Mouse (Mus musculus): ENCODE data around the gene Pitpnb.

The Pitpnb gene

DNA sequence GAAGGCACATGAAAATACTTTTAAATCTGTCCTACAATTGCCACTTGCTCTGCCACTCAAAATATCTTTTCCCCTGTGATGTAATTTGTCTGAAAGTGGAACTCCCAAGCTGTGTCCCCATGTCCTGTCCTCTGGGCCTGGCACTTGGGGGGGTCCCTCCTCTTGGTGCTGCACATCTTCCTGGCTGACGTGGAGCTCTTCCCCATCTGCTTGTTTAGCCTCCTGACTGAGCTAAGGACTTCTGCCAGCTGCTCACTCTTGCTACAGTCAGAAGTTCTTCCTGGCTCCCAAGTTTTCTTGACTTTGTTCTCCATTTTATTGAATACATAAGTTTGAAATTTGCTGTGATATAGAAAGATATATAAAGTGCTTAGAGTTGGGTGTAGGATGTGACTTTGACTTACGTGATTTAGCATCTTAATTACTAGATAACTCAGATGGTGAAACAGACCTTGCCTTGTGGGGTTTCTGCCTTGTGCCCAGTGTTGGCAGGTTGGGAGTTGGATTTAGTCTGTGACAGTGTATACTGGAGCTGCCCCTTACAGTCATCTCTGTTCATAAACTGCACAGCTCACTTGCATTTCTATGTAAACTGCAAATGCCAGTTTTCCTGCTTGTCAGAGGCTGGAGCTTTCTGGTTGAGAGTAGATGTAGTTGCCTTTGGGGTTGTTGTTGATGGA, 14.3 kb downstream of the Pitpnb start:
- DNase-seq (ENCODE audit: low read depth, low spot score), result no peak

DNA sequence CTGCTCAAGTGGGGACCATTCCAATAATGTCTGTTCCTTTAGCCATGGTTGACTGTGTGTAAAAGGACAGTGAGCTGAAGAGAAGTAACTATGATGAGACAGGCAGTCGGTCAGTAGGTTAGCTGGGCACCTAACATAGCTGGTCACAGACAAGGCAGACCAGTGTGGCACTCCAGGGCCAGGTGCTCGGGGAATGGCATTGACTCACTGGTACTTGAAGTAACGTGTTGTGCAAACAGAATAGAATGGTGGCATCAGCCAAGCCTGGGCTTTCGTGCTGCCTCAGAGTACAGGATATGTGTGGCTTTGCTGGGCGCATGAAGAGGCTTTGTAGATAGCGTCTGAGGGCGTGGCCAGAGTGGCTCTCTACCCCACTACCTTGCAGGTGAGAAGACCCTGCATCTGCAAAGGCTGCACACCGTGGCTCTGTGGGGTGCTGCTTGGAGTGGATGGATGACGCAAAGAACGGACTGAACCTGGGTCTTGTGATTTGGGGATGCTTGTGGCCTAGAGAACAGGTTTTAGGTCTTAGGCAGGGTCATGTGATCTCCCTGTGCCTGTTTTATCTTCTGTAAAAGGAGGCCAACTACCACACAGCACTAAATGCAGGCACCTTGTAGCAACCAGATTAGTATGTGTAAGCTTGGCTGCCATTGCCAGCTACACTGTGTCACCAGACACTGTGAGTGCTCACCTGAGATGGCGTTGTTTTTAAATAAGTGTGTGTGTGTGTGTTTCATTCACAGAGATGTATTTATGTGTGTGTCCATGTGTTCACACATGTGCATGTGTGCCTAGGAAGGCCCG, 26.5 kb downstream of the Pitpnb start:
- DNase-seq (ENCODE audit: low read depth, low spot score), result no peak

DNA sequence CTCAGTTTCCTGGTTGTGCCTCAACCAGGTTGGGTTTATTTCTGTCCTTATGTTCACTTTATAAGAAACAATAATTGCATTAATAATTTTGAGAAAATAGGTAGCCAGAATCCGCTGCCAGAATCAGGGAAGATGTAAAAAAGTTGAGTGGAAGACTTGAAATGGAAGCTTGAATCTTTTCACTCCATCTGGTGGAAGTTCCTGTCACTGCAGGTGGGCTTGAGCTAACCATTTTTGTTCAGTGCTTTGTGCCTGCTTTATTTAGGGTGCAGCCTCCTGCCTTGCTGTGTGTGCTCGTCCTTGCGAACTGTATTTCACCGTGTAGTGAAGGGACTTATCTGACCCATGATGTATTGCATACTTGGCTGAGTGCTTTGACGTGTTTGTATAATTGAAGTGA, 30.0 kb downstream of the Pitpnb start:
- DNase-seq (ENCODE audit: low read depth, low spot score), result no peak

DNA sequence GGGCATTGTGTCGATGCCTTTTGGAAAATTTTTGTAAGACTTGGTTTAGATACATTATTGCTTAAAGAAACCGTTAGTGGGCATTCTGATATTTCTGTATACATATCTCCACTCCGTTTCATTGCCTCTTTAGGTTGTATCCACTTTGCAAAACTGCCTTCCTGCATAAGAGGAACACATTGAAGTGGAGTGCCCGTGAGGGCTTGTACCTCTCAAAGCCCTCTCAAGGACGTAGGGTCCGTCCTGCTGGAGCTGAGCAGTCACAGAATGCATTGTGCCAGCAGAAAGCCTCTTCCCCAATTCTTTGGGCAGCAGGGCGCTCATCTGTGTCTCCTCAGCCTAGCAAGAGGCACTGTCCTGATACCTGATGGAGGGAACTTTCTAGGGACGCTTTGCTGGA, 30.5 kb downstream of the Pitpnb start:
- DNase-seq (ENCODE audit: low read depth, low spot score), result no peak

DNA sequence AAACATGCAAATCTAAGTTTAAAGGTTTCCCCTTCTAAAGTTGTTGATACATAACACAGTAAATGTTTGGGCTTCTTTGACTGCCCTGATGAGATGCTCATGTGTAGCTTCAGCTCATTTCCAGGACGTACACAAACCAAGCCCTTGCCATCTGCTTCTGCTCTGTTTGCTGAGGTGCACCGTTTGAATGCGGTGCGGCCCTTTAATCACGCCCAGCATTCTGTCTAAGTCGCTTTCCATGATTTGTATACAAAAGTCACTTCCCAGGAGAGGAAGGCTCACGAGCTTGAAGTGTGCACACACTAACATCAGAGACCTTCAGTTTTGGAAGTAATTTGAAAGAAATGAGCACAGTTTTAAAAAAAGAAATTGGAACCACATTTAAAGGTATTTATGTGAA, 31.3 kb downstream of the Pitpnb start:
- no peak for DNase-seq (ENCODE audit: low read depth, low spot score)

DNA sequence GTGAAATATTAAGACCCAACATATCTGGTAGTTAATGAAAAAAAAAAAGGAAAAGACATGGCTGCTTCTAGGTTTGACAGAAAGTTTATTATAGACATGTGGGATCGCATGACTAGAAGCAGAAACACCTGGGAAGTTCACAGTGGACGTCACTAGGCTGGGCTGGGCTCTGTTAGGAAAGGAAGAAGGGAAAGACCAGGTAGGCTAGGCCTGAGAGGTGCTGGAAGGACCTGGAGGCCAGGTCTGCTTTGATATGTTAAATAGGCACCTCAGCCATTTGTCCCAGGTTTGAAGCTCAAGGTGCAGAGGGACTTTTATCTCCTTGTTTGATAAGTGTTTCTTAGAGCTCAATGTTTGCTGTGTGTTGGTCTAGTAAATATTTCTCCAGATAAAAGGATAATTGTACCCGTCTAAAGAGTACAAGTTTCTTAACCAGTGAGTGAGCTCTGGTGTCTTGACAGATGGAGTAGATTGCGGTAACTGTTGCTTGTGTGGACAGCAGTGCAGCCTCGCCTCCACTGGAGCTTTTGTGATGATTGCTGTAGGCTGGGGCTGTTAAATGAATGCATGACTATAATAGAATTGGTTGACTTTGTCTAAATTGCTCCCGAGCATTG, 33.0 kb downstream of the Pitpnb start:
- DNase-seq (ENCODE audit: low read depth, low spot score), result no peak

DNA sequence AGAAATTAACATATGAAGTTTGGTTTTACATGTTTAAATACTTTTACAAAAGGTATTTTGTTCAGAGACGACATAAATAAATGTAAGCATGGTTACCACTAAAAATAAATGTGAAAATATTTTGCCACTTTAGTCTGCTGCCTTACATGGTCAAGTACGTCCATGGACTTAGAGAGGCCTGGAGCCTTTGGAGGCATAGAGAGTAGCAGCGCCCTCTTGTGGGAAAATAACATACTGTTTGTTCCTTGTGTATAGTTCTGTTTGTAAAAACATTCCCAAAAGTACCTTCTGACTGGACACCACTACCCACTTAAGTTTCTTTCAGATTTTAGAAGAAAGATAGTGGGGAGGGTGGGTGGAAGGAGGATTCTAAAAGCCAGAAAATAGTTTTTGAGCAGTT, 34.0 kb downstream of the Pitpnb start:
- DNase-seq (ENCODE audit: low read depth, low spot score), result peak; percentile 59

DNA sequence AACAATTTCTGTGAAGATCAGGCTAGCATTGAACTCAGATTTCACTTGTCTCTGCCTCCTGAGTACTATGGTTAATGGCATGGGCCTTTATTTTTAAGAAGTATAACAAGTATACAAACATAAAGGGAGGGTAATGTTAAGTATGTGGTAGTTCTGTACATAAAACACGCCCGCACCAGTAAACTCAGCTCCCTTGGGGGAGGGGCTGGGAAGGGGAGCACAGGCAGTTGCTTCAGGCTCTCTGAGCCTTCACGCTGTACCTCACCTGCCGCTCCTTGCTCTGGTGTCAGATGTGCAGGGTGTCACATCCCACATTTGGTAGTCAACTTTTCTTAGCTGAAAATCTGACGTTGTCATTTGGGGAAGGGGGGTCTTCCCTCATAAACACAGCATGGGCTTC, 35.6 kb downstream of the Pitpnb start:
- DNase-seq (ENCODE audit: low read depth, low spot score), result no peak

DNA sequence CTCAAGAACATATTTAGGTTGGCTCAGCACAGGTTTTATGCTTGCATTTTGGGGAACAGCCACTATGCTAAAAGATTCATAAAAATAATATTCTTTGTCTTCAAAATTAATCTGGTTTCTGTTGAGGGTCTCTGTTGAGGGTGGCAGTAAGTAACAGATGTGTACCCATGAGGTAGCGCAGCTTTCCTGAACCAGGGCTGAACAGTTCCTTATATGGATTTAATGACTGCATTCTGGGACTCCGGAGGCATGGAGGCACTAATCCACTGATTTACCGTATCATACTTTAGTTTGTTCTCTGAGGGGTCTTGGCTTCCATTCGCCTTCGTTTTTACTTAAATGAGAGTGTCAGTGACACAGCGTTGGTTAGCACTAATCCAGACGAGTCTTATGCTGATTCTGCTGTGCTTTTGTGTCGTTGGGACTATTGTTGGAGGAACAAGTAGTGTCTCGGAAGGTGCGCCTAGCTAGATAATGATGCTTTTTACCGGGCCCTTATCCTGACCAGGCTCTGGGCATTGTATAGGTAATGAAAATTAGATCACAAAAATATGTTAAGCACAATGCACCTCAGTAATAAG, 37.5 kb downstream of the Pitpnb start:
- no peak for DNase-seq (ENCODE audit: low read depth, low spot score)

DNA sequence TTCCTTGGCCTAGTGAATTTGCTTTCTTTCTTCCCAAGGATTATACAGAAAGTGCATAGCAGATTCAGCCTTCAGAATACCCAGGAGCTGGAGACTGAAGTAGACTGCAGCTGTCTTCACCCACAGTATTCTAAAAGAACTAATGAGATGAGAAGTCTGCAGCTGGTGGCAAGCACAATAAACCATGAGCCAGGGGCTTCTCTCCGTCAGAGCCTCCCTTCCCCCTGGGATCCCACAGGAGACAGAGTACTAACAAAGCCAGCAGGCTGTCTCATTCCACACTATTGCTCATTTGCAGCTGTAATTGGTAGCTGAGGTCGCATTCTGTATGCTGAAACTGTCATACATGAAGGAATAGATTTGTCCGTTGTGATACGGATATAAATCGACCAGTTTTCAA, 38.0 kb downstream of the Pitpnb start:
- DNase-seq (ENCODE audit: low read depth, low spot score), result no peak

DNA sequence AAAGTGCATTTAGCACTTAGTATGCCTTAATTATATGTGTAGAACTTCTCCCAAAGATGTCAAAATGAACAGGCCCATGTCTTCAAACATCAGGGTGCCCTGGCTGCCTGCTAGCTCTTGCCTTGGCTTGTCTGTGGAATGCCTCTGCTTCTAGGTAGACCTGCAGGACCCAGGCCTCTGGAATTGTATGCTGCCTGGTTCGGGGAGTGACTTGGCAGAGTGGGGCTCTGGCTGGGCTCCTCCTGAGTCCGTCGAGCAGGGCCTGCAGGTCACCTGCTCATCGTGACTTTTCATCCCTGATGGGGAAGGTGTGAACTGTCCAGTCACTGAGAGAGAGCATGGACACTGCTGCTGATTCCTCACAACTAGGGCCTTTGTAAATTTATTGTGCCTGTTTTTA, 45.1 kb downstream of the Pitpnb start:
- no peak for DNase-seq (ENCODE audit: low read depth, low spot score)

DNA sequence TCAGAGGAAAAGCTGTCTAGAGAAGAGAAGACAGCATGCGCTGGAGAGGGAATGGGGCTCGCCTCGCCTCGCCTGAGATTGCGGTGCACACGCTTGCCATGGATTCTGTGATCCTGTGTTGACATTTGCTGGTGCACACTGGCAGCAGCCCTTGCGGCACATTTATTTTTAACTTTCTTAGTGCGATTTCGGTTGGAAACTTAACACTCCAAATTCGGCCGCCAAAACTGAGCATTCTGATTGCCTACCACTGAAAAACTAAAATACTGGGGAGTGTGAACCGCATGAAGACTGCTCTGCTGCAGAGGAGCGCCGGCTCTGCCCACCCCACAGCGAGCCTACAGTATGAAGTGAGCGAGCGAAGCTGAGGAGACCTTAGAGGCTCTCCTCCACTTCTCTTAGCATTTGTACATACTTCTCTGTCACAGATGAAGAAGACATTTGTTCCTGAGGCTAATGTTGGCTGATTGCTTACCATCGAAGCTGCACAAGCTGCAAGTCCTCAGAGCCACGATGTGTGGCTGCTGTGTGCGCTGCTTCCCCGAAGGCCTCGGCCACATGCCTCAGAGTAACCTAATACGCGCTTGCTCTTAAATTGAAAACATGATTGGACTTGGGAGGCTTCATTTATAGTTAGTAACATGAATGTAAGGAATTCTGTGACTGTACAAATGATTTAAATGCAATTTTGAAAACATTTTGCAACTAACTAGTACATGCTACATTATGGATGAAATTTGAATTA, 45.9 kb downstream of the Pitpnb start:
- DNase-seq (ENCODE audit: low read depth, low spot score), result no peak

DNA sequence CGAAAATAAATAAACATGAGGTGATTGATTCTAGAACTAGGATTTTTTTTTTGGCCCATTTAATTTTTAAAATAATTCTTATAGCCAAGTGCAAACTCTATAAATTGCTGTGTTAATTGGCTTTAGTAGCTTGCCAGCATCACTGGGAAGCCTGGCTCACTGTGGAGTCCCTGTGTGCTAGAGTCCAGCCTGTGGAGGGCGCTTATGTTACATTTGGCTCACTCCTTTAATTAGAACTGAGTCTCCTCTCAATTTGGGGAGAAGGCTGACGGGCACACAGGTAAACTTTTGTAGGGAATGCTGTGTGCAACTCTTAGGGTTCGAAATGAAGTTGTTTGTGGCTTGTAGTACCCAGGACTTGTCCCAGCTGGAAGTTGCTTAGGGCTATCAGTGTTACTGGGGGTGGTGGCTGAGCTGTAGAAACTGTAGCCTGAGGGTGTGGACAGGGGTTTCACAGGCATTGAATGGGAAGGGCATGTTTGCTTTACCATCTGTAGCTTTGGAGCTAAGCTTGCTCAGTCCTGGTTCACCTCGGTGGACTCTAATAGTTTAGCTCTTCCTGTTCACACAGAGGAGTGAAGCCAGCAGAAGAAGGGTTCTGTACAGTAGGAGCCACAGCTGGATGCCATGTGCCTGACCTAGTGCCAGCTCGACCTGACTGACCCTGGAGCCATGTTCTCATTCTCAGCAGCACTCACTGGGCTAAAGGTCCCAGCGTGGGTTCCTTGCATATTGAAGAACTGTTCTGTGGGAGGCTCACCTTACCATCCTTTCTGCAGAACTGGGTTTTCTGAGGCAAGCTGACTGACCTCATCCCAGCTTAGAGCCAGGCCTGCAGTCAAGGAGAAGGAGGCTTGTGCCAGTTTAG, 47.8 kb downstream of the Pitpnb start:
- DNase-seq (ENCODE audit: low read depth, low spot score), result no peak

DNA sequence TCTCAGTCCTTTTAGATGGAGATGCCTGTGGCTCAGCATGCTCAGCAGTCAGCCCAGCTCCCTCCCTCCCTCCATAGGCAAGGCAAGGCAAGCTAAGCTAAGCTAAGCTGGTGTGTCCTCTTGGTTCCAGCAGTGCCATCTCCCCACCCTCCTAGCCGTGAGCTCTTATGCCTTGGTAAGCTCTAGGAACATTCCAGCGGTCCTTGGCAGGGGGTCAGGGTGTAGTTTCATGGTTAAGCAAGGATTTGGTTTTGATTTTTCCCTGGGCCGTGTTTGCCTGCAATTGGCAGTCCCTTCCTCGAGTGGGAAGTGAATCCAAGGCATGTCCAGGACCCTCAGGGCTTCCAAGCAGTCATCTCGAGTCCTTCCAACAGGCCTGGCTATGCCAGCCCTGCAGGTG, 52.8 kb downstream of the Pitpnb start:
- DNase-seq (ENCODE audit: low read depth, low spot score), result no peak

DNA sequence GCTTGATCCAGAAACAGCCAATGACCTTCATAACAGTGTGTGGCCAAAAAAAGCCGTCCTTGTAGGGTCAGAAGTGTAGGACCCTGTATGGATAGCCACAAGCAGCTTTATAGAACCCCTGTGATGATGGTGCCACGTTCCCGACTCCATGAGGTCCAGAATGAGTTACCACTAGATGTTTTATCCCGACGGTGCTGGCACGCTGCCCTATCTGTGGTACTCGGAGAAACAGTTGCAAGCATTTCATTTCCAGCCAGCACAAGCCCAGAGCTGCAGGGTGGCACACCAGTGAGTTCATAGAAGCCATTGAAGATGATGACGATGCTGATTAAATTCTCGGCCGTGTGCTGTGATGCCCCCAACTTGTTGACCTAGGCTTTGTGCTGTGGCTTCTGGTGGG, 60.3 kb downstream of the Pitpnb start:
- no peak for DNase-seq (ENCODE audit: low read depth, low spot score)

DNA sequence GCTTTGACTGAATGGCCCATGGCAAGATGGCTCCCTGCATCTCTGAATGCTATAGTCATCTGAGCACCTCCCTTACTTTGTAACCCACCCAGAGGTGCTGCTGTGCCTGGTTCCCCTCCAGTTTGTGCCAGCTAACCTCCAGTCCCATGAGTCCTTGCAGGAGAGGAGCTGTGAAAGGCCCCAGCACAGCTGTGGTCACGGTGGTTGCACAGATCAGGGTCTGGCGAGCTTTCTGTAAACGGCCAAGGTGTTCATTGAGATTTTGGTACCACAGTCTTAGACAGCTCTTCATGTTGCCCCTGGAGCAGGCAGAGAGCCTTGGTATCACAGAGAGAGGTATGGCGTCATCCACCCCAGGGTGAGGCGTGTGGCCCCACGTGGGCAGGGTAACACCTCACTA, 60.9 kb downstream of the Pitpnb start:
- DNase-seq (ENCODE audit: low read depth, low spot score), result peak; percentile 85

DNA sequence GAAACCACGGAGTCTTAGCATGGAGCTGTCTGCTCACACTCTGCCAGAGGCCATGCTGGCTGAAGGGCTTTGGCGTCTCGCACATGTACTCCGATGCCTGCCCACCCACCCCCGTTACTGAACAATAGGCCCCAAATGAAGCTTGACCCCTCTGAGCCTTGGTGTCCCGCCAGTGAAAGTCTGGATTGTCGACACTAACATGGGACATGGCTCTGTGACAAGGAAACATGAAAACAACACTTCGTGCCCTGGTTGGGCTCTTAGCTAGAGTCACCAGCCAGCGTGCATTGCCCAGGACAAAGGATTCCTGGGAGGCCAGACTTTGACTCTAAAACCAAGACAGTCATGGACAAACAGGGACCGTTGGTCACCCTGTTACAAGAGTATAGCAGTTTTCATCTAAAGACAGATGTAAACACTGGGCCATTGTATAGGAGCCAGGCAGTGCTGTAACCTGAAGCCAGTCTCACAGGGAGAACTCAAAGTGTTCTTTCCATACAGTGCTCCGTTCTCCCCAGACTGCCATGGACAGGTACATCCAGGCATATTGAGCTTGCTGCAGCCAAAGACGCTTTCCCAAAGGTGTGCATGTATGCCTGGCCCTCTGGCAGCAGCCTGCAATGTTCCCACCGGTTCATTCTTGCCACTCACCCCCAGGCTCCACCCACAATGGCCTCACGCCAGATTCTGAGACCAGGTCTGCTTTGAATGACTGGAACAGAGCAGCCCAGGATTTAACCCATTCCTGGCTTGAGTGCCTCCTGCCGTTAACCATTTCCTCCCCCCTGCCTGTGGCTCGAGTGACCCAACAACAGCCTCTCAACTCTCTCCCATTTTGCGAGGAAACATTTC, 63.0 kb downstream of the Pitpnb start:
- no peak for DNase-seq (ENCODE audit: low read depth, low spot score)

DNA sequence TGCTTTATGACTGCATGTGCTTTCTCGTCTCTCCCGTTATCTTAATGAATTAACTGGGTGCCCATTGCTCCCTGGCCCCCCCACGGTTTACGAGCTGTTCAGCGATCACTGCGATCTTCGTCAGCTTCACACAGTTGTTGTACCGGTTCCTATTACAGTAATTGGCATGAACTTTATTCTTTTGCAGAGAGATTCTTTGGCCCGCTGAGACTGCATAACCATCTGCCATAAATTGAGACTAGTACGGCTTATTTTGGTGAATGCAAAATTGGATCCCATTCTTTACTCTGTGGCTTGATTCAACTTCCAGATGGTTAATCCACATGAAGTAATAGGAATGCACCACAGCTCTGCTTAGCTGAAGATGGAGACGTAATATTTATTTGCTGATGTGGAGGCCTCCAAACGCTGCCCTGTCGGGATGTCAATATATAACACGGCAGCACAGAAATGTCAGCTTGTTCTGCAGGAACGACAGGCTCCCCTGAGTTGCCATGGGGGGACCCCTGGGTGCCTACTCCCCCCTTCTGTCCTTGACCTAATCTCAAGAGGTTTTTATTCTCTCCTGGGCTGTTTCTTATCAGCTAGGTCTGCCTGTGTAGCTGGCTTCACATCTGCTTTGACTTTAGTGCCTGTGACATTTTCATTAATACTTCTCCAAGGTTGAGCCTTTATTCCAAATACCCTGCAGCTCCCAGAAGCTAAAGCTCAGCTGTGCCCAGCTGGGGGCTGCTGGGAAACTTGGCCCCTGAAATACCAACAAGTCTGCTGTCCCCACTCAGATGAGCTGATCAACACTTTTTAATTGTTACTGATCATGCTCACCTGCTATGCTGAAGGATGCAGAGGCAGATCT, 63.9 kb downstream of the Pitpnb start:
- DNase-seq (ENCODE audit: low read depth, low spot score), result no peak

DNA sequence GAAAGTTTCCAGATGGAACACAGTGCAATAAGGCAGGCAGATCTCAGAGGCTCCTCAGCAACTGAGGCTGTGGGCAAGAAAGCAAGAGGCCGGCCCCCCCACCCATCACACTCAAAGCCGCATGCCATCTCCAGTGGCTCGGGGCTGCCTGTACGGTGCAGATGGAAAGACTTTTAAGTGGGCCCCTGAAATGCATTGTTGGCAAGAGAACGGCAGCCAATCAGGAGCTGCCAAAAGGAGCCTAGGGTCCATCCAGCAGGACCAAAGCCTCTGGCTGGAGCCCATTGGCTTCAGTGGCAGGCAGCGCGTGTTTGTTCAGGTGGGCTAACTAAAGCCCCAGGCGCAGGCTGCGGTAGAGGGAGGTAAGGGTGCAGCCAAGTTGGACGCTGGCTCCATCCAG, 65.2 kb downstream of the Pitpnb start:
- DNase-seq (ENCODE audit: low read depth, low spot score), result no peak
